Mouse (Mus musculus) liver, embryonic 14.5 days (tissue): ENCODE results near the gene Mapkapk3.
A peak's percentile ranks its signal among the peaks of the same experiment; 100 is the strongest.

Experiments
- CTCF ChIP-seq: IDR thresholded peaks from 2 replicates; pipeline ENCODE4 v1.5.1; 2016; ENCODE audit warnings: antibody characterized with exemption, low read depth, control low read depth
- EP300 ChIP-seq: IDR thresholded peaks from 2 replicates; pipeline ENCODE4 v1.6.1; 2016; ENCODE audit warnings: antibody characterized with exemption, low read depth

- TF ChIP-seq CTCF: peak; percentile 61
- no peak for TF ChIP-seq EP300
Observed at GRCm38 (mm10) chr9:107246170-107246569, 43.5 kb downstream of the Mapkapk3 start.
